Mouse (Mus musculus): ENCODE data around the gene Upf1. TPM values are rescaled to one million over a fixed set of nuclear protein-coding genes. Genes with fewer than 3 reads are reported as not detected.

Upf1 gene
- polyA plus RNA-seq, 1 experiment from 2014 or later: 10.5 TPM

DNA sequence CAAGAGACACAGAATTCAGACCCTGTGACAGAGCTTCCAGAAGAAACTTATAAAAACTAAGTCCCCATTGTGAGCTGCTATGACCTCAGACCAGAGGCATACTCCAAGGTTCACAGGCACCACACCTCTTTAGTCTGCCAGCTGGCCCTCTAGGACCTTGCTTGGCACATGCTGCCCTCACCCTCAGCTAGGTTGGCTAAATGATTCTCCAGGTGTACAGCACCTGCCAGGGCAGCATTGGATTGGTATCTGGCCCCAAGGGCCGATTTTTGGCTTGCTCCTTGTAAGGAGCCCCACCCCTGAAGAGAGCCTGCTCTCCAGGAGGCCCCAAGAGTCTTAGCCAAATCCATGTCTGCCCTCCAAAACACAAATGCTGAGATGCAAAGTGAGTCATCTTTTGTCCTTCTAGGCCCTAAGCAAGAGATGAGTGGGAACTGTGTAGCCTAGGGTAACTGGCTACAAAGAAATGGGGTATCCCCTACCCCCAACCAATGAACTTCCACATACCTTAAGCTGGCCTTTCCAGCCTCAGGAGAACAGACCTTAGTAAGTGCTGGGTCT is 5.1 kb downstream of the Upf1 start:
- Histone ChIP-seq H3K9me3 (ENCODE audit: control insufficient read depth, low read length) (no peaks in the 10 kb centered on the region), H3K4me3 (ENCODE audit: low read length) (no peak overlapping the region), H3K4me1 (replicated peaks; ENCODE audit: control insufficient read depth, insufficient read depth, low read length) (peaks cover 20% of the 10 kb centered on the region), H3K27ac (ENCODE audit: low read length) (no peak overlapping the region), H3K27me3 (ENCODE audit: control insufficient read depth, insufficient read depth, low read depth, low read length) (no peaks in the 10 kb centered on the region), H3K36me3 (ENCODE audit: control insufficient read depth, insufficient read depth, low read length) (peaks cover 7% of the 10 kb centered on the region), H3K9ac (ENCODE audit: low read length) (no peak overlapping the region), H3K4me2 (ENCODE audit: low read depth, low read length) (no peak overlapping the region)
- ATAC-seq (ENCODE audit: low read depth): no peak
- WGBS: 59% methylated on average over 1 of the region's 1 CpGs

DNA sequence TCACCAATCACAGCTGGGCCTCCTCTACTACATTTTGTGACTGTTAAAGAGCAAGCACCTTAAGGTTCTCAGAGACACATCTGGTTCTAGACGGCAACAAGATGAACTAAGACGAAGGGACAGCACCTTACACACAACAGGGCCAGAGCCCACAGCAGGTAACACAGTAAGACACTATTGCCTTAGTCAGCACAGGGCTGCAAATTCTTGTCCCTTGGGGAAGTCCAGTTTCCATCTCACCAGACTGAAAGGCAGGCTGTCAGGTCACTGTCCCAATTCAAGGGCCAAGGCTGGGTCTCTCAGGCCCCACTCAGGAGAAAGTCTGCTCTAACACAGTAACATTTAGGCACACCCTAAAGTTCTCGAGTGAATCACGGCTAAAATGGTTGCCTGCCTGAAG is 5.6 kb downstream of the Upf1 start:
- H3K27me3 ChIP-seq (ENCODE audit: control insufficient read depth, insufficient read depth, low read depth, low read length): no peaks in the 10 kb centered on the region
- no peak for ATAC-seq (ENCODE audit: low read depth)
- H3K36me3 ChIP-seq (ENCODE audit: control insufficient read depth, insufficient read depth, low read length): peaks cover 9% of the 10 kb centered on the region
- H3K9ac ChIP-seq (ENCODE audit: low read length): no peak overlapping the region
- H3K4me2 ChIP-seq (ENCODE audit: low read depth, low read length): no peak overlapping the region
- WGBS: 75% methylated on average over 4 of the region's 4 CpGs
- H3K4me3 ChIP-seq (ENCODE audit: low read length): no peak overlapping the region
- peaks cover 20% of the 10 kb centered on the region for H3K4me1 ChIP-seq (replicated peaks; ENCODE audit: control insufficient read depth, insufficient read depth, low read length)
- no peaks in the 10 kb centered on the region for H3K9me3 ChIP-seq (ENCODE audit: control insufficient read depth, low read length)
- H3K27ac ChIP-seq (ENCODE audit: low read length): no peak overlapping the region

DNA sequence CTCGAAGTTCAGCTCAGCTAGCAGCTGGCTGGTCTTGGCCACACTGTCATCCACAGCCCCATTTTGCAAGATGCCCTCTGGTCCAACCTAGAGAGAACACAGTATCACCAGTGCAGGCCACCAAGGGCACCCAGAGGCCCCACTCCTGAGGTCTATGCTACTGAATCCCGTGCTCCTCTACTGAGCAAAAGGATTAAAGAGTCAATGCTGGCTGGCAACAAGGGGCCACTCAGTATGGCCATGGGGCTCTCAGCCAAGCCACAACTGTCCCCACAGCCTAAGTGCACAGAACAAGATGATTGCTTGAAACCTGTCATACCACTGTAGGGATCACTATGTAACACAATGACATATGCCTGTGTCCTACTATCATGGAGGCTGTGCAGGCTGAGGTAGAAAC is 8.8 kb downstream of the Upf1 start:
- Histone ChIP-seq H3K9me3 (ENCODE audit: control insufficient read depth, low read length) (no peaks in the 10 kb centered on the region), H3K4me3 (ENCODE audit: low read length) (no peak overlapping the region), H3K36me3 (ENCODE audit: control insufficient read depth, insufficient read depth, low read length) (peaks cover 36% of the 10 kb centered on the region), H3K9ac (ENCODE audit: low read length) (no peak overlapping the region), H3K4me1 (replicated peaks; ENCODE audit: control insufficient read depth, insufficient read depth, low read length) (no peaks in the 10 kb centered on the region; the same call in 1 of the 2 replicates), H3K4me2 (ENCODE audit: low read depth, low read length) (no peak overlapping the region), H3K27me3 (ENCODE audit: control insufficient read depth, insufficient read depth, low read depth, low read length) (no peaks in the 10 kb centered on the region), H3K27ac (ENCODE audit: low read length) (no peak overlapping the region)
- 82% methylated on average over 2 of the region's 2 CpGs for WGBS
- ATAC-seq (ENCODE audit: low read depth): no peak; the same call in 1 of the 2 replicates

DNA sequence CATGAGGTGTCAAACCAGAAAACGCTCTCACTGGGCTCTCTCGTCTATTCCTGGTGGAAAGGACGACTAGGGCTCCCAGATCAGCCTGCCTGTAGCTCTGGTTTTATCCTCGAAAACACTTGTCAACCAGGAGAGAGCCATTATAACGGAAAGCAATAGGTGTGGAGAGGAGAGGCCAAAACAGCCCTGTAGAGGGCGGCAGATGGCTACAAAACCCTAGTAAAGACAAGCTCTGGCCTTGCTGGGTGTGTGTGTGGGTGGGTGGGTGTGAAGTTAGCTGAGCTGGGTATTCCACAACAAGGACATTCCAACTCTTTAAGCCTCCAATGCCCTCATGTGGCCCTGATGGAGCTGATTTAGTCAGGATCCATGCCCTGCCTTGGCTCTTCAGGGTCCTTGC is 9.4 kb downstream of the Upf1 start:
- peak; percentile 41; the same call in 1 of the 2 replicates for ATAC-seq (ENCODE audit: low read depth)
- Histone ChIP-seq H3K4me3 (ENCODE audit: low read length) (no peak overlapping the region), H3K9ac (ENCODE audit: low read length) (no peak overlapping the region), H3K36me3 (ENCODE audit: control insufficient read depth, insufficient read depth, low read length) (peaks cover 41% of the 10 kb centered on the region), H3K4me2 (ENCODE audit: low read depth, low read length) (no peak overlapping the region), H3K27ac (ENCODE audit: low read length) (no peak overlapping the region), H3K27me3 (ENCODE audit: control insufficient read depth, insufficient read depth, low read depth, low read length) (no peaks in the 10 kb centered on the region), H3K4me1 (replicated peaks; ENCODE audit: control insufficient read depth, insufficient read depth, low read length) (no peaks in the 10 kb centered on the region; the same call in 1 of the 2 replicates), H3K9me3 (ENCODE audit: control insufficient read depth, low read length) (no peaks in the 10 kb centered on the region)
- WGBS: 54% methylated on average over 6 of the region's 6 CpGs

DNA sequence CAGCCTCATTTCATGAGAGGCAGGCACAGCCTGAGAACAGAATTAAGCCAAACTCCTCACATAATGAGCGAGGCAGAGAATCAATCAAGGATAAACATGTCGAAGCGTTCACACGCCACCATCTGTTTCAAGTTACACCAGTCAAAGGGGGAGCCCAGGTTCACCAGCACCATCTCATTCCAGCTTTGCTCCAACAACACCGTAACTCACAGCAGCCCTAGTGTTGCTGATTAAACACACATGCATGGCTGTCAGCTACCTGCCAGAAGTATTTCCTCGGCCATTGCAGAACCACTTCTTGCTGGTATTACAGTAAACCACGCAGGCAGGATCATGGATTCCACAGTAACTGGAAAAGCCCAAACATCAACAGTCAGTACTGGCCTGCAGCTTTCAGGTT is 10.0 kb downstream of the Upf1 start:
- H3K27me3 ChIP-seq (ENCODE audit: control insufficient read depth, insufficient read depth, low read depth, low read length): no peaks in the 10 kb centered on the region
- peaks cover 46% of the 10 kb centered on the region for H3K36me3 ChIP-seq (ENCODE audit: control insufficient read depth, insufficient read depth, low read length)
- no peak overlapping the region for H3K4me3 ChIP-seq (ENCODE audit: low read length)
- H3K4me2 ChIP-seq (ENCODE audit: low read depth, low read length): no peak overlapping the region
- H3K9ac ChIP-seq (ENCODE audit: low read length): no peak overlapping the region
- no peaks in the 10 kb centered on the region for H3K9me3 ChIP-seq (ENCODE audit: control insufficient read depth, low read length)
- 64% methylated on average over 7 of the region's 7 CpGs for WGBS
- ATAC-seq (ENCODE audit: low read depth): no peak
- H3K4me1 ChIP-seq (replicated peaks; ENCODE audit: control insufficient read depth, insufficient read depth, low read length): no peaks in the 10 kb centered on the region; the same call in 1 of the 2 replicates
- no peak overlapping the region for H3K27ac ChIP-seq (ENCODE audit: low read length)

DNA sequence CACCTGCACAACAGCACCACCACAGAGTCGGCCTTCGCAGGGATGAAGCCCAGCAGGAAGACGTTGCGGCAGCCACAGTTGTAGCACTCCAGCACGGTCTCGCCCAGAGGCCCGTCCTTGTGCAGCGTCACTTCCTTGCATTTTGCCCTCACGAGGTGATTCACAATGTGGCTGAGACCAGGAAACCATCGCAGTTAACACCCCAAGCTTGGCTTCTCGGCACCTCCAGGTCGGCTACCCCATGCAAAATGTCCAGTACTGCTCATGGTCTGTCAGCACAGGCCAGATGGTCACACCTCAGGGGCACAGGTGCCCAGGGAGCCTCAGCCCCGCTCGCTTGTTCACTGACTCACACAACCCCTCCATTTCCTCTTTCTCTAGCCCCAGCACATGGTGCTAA is 11.1 kb downstream of the Upf1 start:
- no peak for ATAC-seq (ENCODE audit: low read depth)
- no peaks in the 10 kb centered on the region for H3K9me3 ChIP-seq (ENCODE audit: control insufficient read depth, low read length)
- H3K27me3 ChIP-seq (ENCODE audit: control insufficient read depth, insufficient read depth, low read depth, low read length): no peaks in the 10 kb centered on the region
- WGBS: 85% methylated on average over 14 of the region's 14 CpGs
- H3K9ac ChIP-seq (ENCODE audit: low read length): no peak overlapping the region
- no peak overlapping the region for H3K4me2 ChIP-seq (ENCODE audit: low read depth, low read length)
- no peaks in the 10 kb centered on the region for H3K4me1 ChIP-seq (replicated peaks; ENCODE audit: control insufficient read depth, insufficient read depth, low read length)
- no peak overlapping the region for H3K27ac ChIP-seq (ENCODE audit: low read length)
- H3K4me3 ChIP-seq (ENCODE audit: low read length): no peak overlapping the region
- peaks cover 57% of the 10 kb centered on the region for H3K36me3 ChIP-seq (ENCODE audit: control insufficient read depth, insufficient read depth, low read length)

DNA sequence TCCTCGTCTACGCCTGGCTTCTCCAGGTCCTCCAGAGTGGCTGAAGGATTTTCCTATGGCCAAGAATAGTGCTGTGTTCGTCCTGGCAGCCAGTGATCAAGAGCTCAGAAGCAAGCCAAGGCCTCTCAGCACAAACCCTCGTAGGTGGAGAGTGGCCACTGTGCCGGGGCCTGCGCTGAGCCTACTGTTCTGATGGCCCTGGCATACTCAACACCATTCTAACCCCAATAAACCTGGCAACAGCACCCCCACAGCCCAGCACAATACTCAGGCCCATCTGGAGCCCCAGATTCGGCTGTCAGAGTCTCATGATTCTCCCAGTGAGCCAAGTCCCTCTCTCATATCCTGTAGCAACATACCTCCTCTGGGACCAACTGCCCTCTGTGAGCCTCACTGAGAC is 12.4 kb downstream of the Upf1 start:
- no peak overlapping the region for H3K4me2 ChIP-seq (ENCODE audit: low read depth, low read length)
- no peaks in the 10 kb centered on the region for H3K27me3 ChIP-seq (ENCODE audit: control insufficient read depth, insufficient read depth, low read depth, low read length)
- peaks cover 71% of the 10 kb centered on the region for H3K36me3 ChIP-seq (ENCODE audit: control insufficient read depth, insufficient read depth, low read length)
- H3K4me3 ChIP-seq (ENCODE audit: low read length): no peak overlapping the region
- H3K4me1 ChIP-seq (replicated peaks; ENCODE audit: control insufficient read depth, insufficient read depth, low read length): no peaks in the 10 kb centered on the region
- no peak overlapping the region for H3K27ac ChIP-seq (ENCODE audit: low read length)
- H3K9me3 ChIP-seq (ENCODE audit: control insufficient read depth, low read length): no peaks in the 10 kb centered on the region
- 88% methylated on average over 7 of the region's 7 CpGs for WGBS
- no peak for ATAC-seq (ENCODE audit: low read depth)
- H3K9ac ChIP-seq (ENCODE audit: low read length): no peak overlapping the region

DNA sequence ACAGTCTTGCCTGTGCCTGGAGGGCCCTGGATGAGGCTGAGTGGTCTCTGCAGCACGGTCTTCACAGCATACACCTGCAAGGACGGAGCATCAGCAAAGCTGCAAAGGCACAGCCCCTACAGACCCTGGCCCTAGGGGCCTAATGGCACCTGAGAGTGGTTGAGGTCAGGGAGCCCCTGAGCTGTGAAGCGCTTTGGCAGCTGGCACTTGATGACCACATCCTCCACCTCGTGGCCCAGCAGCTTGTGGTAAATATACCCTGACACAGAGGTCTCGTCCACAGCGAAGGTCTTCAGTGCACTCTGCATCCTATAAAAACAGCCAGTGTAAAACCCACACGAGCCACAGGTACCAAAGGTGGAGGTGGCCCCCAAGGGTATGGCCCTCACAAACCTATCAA is 14.1 kb downstream of the Upf1 start:
- Histone ChIP-seq H3K4me1 (replicated peaks; ENCODE audit: control insufficient read depth, insufficient read depth, low read length) (no peaks in the 10 kb centered on the region), H3K9ac (ENCODE audit: low read length) (no peak overlapping the region), H3K4me2 (ENCODE audit: low read depth, low read length) (no peak overlapping the region), H3K27me3 (ENCODE audit: control insufficient read depth, insufficient read depth, low read depth, low read length) (no peaks in the 10 kb centered on the region), H3K9me3 (ENCODE audit: control insufficient read depth, low read length) (no peaks in the 10 kb centered on the region), H3K27ac (ENCODE audit: low read length) (no peak overlapping the region), H3K36me3 (ENCODE audit: control insufficient read depth, insufficient read depth, low read length) (peaks cover 86% of the 10 kb centered on the region), H3K4me3 (ENCODE audit: low read length) (no peak overlapping the region)
- 86% methylated on average over 7 of the region's 7 CpGs for WGBS
- ATAC-seq (ENCODE audit: low read depth): no peak

DNA sequence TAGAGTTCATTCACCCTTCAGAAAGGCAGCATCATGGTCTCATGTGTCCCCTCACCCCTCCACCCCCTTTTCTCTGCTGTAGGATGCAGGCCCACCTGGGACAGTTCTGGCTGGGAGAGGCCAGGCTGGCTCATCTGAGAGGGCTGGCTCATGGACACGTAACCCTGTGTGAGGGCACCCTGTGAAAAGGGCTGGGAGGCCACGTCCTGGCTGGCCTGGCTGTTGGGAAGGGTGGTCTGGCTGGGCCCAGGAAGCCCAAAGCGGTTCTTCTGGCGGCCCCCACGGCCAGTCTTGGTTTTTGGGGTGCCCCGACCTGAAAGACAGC is 20.2 kb downstream of the Upf1 start:
- no peak overlapping the region for H3K4me3 ChIP-seq (ENCODE audit: low read length)
- peaks cover 2% of the 10 kb centered on the region; the same call in 1 of the 2 replicates for H3K27me3 ChIP-seq (ENCODE audit: control insufficient read depth, insufficient read depth, low read depth, low read length)
- no peak overlapping the region for H3K27ac ChIP-seq (ENCODE audit: low read length)
- no peak for ATAC-seq (ENCODE audit: low read depth)
- no peak overlapping the region for H3K9ac ChIP-seq (ENCODE audit: low read length)
- 91% methylated on average over 6 of the region's 6 CpGs for WGBS
- peaks cover 64% of the 10 kb centered on the region for H3K36me3 ChIP-seq (ENCODE audit: control insufficient read depth, insufficient read depth, low read length)
- H3K4me1 ChIP-seq (replicated peaks; ENCODE audit: control insufficient read depth, insufficient read depth, low read length): peaks cover 19% of the 10 kb centered on the region
- H3K9me3 ChIP-seq (ENCODE audit: control insufficient read depth, low read length): no peaks in the 10 kb centered on the region
- H3K4me2 ChIP-seq (ENCODE audit: low read depth, low read length): no peak overlapping the region
